Mouse (Mus musculus) gonadal fat pad, adult 2 months (tissue): ENCODE results near the gene Kcnj4. TPM values are rescaled to one million over a fixed set of nuclear protein-coding genes. Genes with fewer than 3 reads are reported as not detected.

ENCODE experiments used
- DNase-seq: peaks from one replicate; pipeline ENCODE4 v3.0.0-alpha.2; 2012; ENCODE audit warnings: low read depth
- polyA plus RNA-seq: library from polyadenylated mRNA; depleted of rRNA; stranded (reverse); fragments of >200 nt; gene quantifications from 2 replicates; pipeline ENCODE4 v1.2.3, GENCODE M21; 2012; rRNA removed

The Kcnj4 gene
- 0.06 TPM in 1 of 2 replicates, not detected in the other for polyA plus RNA-seq

GRCm38 (mm10) chr15:79504707-79505452 lies at the start of gene Kcnj4:
TSS of gene Kcnj4 (minus strand) at chr15:79505241.
- DNase-seq = no peak

- DNase-seq = no peak
Observed at GRCm38 (mm10) chr15:79552566-79552965, 47.5 kb upstream of the Kcnj4 start.

- DNase-seq = no peak
Observed at GRCm38 (mm10) chr15:79548226-79548625, 43.2 kb upstream of the Kcnj4 start.

- peak; percentile 63 for DNase-seq
Observed at GRCm38 (mm10) chr15:79547289-79547820, 42.3 kb upstream of the Kcnj4 start.

GRCm38 (mm10) chr15:79546410-79547288 lies 41.6 kb upstream of the Kcnj4 start, which contains the start of gene Ddx17:
TSS of gene Ddx17 (minus strand) at chr15:79546741.
- DNase-seq = peak; percentile 59

GRCm38 (mm10) chr15:79545921-79546399 lies 40.9 kb upstream of the Kcnj4 start:
- no peak for DNase-seq

- DNase-seq = no peak
Observed at GRCm38 (mm10) chr15:79545496-79545895, 40.5 kb upstream of the Kcnj4 start.

GRCm38 (mm10) chr15:79543968-79544367 lies 38.9 kb upstream of the Kcnj4 start:
- DNase-seq = no peak

GRCm38 (mm10) chr15:79533796-79534195 lies 28.8 kb upstream of the Kcnj4 start:
- DNase-seq = no peak

GRCm38 (mm10) chr15:79529935-79530334 lies 24.9 kb upstream of the Kcnj4 start:
- no peak for DNase-seq

GRCm38 (mm10) chr15:79527991-79528639 lies 23.1 kb upstream of the Kcnj4 start:
- peak; percentile 82 for DNase-seq

GRCm38 (mm10) chr15:79527192-79527591 lies 22.2 kb upstream of the Kcnj4 start:
- DNase-seq = no peak

GRCm38 (mm10) chr15:79525979-79526768 lies 21.1 kb upstream of the Kcnj4 start:
- peak; percentile 76 for DNase-seq

- no peak for DNase-seq
Observed at GRCm38 (mm10) chr15:79525564-79525963, 20.5 kb upstream of the Kcnj4 start.

- DNase-seq = no peak
Observed at GRCm38 (mm10) chr15:79519400-79520220, 14.6 kb upstream of the Kcnj4 start.

GRCm38 (mm10) chr15:79518571-79518970 lies 13.5 kb upstream of the Kcnj4 start:
- DNase-seq = no peak

GRCm38 (mm10) chr15:79517710-79518109 lies 12.7 kb upstream of the Kcnj4 start:
- DNase-seq = no peak

GRCm38 (mm10) chr15:79516171-79517096 lies 11.4 kb upstream of the Kcnj4 start, which contains the start of gene Kdelr3:
TSS of gene Kdelr3 (plus strand) at chr15:79516411.
- DNase-seq = no peak

GRCm38 (mm10) chr15:79513940-79514339 lies 8.9 kb upstream of the Kcnj4 start:
- no peak for DNase-seq
